Mouse (Mus musculus): ENCODE measurements around the gene Rspo4. TPM values are rescaled to one million over a fixed set of nuclear protein-coding genes. Genes with fewer than 3 reads are reported as not detected.

Rspo4 gene
- polyA plus RNA-seq, 1 experiment from 2014 or later: 0.55 TPM

DNA sequence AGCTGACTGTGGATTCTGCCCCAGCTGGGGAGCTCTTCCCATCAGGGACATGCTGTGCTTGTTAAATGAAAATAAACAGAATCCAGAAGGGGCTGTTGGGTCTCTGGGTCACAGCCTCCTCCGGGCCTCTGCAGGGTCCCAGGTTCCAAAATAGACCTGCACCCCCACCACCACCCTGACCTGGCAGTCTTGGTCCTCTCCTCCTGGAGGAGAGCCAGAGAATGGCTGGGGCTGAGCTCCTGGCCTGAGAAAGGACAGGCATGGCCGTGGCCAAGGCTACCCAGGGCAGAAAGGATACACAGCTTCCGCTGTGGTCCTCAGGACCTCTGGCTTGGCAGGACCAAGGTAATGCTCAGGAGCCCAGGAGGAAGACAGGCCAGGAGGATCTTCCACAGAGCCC is 61.9 kb downstream of the Rspo4 start:
- no peak overlapping the region for H3K27ac ChIP-seq (ENCODE audit: low read depth, low read length)
- no peak overlapping the region for H3K4me2 ChIP-seq (ENCODE audit: low read length)
- no peak overlapping the region for H3K4me3 ChIP-seq (ENCODE audit: low read length)
- no peaks in the 10 kb centered on the region for H3K36me3 ChIP-seq (ENCODE audit: control insufficient read depth, insufficient read depth, low read length)
- H3K4me1 ChIP-seq (ENCODE audit: control insufficient read depth, insufficient read depth, low read depth, low read length): no peaks in the 10 kb centered on the region
- 71% methylated on average over 3 of the region's 3 CpGs for WGBS
- no peak overlapping the region for H3K9ac ChIP-seq (ENCODE audit: low read depth, low read length)
- H3K27me3 ChIP-seq (replicated peaks; ENCODE audit: control insufficient read depth, insufficient read depth, low read length): no peaks in the 10 kb centered on the region
- no peaks in the 10 kb centered on the region for H3K9me3 ChIP-seq (ENCODE audit: control insufficient read depth, low read length)
- no peak for ATAC-seq

DNA sequence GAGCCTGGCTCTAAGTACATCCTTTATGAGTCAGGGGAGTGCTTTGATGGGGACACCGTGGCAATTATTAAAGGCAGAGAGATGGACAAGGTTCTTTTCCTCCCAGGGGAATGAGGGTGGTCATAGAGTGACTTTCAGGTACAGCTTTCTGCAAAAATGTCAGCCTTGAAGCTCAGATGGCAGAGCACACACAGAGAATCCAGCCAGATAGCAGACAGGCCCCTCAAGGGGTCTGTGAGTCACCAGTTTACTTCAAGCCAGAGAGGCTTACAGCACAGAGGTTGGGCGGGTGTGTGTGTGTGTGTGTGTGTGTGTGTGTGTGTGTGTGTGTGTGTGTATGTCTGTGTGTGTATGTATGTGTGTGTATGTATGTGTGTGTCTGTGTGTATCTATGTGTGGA is 64.3 kb downstream of the Rspo4 start:
- Histone ChIP-seq H3K36me3 (ENCODE audit: control insufficient read depth, insufficient read depth, low read length) (no peaks in the 10 kb centered on the region), H3K4me3 (ENCODE audit: low read length) (no peak overlapping the region), H3K27ac (ENCODE audit: low read depth, low read length) (no peak overlapping the region), H3K4me1 (ENCODE audit: control insufficient read depth, insufficient read depth, low read depth, low read length) (0 out of 2 replicates have a peak, but pooled peaks cover 2% of the 10 kb centered on the region), H3K9ac (ENCODE audit: low read depth, low read length) (no peak overlapping the region), H3K27me3 (replicated peaks; ENCODE audit: control insufficient read depth, insufficient read depth, low read length) (no peaks in the 10 kb centered on the region), H3K4me2 (ENCODE audit: low read length) (no peak overlapping the region), H3K9me3 (ENCODE audit: control insufficient read depth, low read length) (no peaks in the 10 kb centered on the region)
- WGBS: 80% methylated on average over 2 of the region's 2 CpGs
- ATAC-seq: no peak

DNA sequence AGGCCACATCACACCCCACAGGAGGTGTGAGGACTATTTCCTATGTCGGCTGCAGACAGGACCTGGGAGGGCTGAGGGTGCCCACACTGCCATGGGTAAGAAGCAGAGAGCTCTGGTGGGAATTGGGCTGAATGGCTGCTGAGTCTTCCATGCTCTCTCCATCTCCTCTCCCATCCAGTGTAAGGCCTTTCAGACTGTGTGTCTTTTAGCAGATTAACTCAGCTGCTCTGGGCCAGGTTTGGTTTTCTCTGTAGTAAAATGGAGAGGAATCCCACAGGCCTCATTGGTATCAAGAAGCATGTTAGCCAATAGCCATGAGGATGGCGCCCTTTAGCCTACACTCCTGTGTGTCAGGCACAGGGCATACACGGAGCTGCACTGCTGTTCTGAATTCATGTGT is 66.7 kb downstream of the Rspo4 start:
- Histone ChIP-seq H3K4me1 (ENCODE audit: control insufficient read depth, insufficient read depth, low read depth, low read length) (0 out of 2 replicates have a peak, but pooled peaks cover 2% of the 10 kb centered on the region), H3K9ac (ENCODE audit: low read depth, low read length) (no peak overlapping the region), H3K27ac (ENCODE audit: low read depth, low read length) (no peak overlapping the region), H3K9me3 (ENCODE audit: control insufficient read depth, low read length) (no peaks in the 10 kb centered on the region), H3K4me2 (ENCODE audit: low read length) (no peak overlapping the region), H3K36me3 (ENCODE audit: control insufficient read depth, insufficient read depth, low read length) (no peaks in the 10 kb centered on the region), H3K27me3 (replicated peaks; ENCODE audit: control insufficient read depth, insufficient read depth, low read length) (no peaks in the 10 kb centered on the region), H3K4me3 (ENCODE audit: low read length) (no peak overlapping the region)
- 77% methylated on average over 3 of the region's 3 CpGs for WGBS
- no peak for ATAC-seq

DNA sequence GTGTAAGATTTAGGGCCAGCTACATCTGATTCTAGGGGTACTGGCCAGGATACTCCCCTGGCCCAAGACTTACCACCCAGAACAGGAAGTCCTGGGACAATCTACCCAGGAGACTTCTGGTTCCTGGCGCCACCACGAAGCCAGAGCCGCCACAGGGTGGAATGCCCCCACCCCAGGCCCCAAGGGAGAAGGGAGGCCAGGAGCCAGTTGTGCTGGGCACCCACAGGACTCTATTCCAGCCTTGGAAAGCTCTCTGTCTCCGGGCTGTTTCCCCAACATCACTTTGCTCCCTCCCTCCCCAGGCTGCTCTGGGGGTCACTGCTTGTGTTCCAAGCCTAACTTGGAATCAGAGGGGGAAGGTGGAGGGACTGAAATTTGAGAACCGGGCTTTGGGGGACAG is 67.8 kb downstream of the Rspo4 start:
- Histone ChIP-seq H3K27ac (ENCODE audit: low read depth, low read length) (no peak overlapping the region), H3K4me2 (ENCODE audit: low read length) (no peak overlapping the region), H3K4me1 (ENCODE audit: control insufficient read depth, insufficient read depth, low read depth, low read length) (0 out of 2 replicates have a peak, but pooled peaks cover 2% of the 10 kb centered on the region), H3K9ac (ENCODE audit: low read depth, low read length) (no peak overlapping the region), H3K4me3 (ENCODE audit: low read length) (no peak overlapping the region), H3K27me3 (replicated peaks; ENCODE audit: control insufficient read depth, insufficient read depth, low read length) (no peaks in the 10 kb centered on the region), H3K9me3 (ENCODE audit: control insufficient read depth, low read length) (no peaks in the 10 kb centered on the region), H3K36me3 (ENCODE audit: control insufficient read depth, insufficient read depth, low read length) (no peaks in the 10 kb centered on the region)
- ATAC-seq: no peak
- 46% methylated on average over 5 of the region's 5 CpGs for WGBS

DNA sequence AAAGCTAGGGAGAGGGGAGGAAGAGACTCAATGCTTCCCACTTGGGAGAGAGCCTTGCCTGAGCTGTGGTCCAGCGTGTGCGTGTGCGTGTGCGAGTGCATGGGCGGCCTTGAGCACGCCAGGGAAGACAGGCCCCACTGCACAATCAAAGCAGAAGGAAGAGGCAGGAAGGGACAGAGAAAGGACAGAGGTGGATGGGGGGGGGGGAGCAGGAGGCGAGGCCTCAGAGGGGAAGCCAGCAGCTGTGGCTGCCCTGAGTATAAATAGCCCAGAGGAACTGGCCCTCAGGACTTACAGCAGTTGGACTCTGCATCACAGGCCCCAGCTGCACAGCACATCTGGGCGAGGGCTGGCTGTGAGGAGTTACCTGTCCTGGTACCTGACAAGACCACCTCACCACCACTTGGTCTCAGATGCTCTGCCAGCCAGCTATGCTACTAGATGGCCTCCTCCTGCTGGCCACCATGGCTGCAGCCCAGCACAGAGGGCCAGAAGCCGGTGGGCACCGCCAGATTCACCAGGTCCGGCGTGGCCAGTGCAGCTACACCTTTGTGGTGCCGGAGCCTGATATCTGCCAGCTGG is 68.3 kb downstream of the Rspo4 start, which contains the start of gene Angpt4:
Angpt4 (plus strand) TSS at position 292 of the 582 bp plus-strand sequence.
- 62% methylated on average over 12 of the region's 13 CpGs for WGBS

DNA sequence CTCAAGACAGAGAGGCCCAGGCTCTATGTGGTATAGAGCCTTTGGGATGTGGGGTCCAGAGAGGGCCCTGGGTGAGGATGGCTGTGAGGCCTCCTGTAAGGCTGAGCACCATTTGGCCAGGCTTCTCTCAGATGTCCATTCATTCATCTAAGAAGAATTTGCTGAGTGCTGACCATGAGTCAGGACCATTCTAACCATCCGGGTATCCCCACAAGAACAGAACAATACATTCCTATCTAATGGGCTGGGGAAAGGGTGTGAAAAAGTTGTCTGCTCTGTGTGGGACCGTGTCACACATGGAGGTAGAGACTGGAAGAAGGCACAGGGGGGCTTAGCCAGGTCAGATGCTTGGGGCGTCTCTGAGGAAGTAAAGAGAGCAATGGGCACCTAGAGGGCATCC is 69.0 kb downstream of the Rspo4 start:
- H3K36me3 ChIP-seq (ENCODE audit: control insufficient read depth, insufficient read depth, low read length): no peaks in the 10 kb centered on the region
- H3K27me3 ChIP-seq (replicated peaks; ENCODE audit: control insufficient read depth, insufficient read depth, low read length): no peaks in the 10 kb centered on the region
- no peak overlapping the region for H3K9ac ChIP-seq (ENCODE audit: low read depth, low read length)
- no peak overlapping the region for H3K4me3 ChIP-seq (ENCODE audit: low read length)
- 80% methylated on average over 3 of the region's 3 CpGs for WGBS
- no peaks in the 10 kb centered on the region for H3K9me3 ChIP-seq (ENCODE audit: control insufficient read depth, low read length)
- ATAC-seq: no peak
- no peak overlapping the region for H3K4me2 ChIP-seq (ENCODE audit: low read length)
- H3K27ac ChIP-seq (ENCODE audit: low read depth, low read length): no peak overlapping the region
- peaks cover 8% of the 10 kb centered on the region for H3K4me1 ChIP-seq (ENCODE audit: control insufficient read depth, insufficient read depth, low read depth, low read length)

More for the DNA sequence above, 68.3 kb downstream of the Rspo4 start, which contains the start of gene Angpt4:
- H3K27me3 ChIP-seq (replicated peaks; ENCODE audit: control insufficient read depth, insufficient read depth, low read length): no peaks in the 10 kb centered on the region
- H3K4me2 ChIP-seq (ENCODE audit: low read length): no peak within 1 kb of the TSS
- H3K4me1 ChIP-seq (ENCODE audit: control insufficient read depth, insufficient read depth, low read depth, low read length): peaks cover 4% of the 10 kb centered on the region
- H3K4me3 ChIP-seq (ENCODE audit: low read length): no peak within 1 kb of the TSS
- H3K9ac ChIP-seq (ENCODE audit: low read depth, low read length): no peak within 1 kb of the TSS
- no peak within 1 kb of the TSS for H3K27ac ChIP-seq (ENCODE audit: low read depth, low read length)
- no peak for ATAC-seq
- H3K36me3 ChIP-seq (ENCODE audit: control insufficient read depth, insufficient read depth, low read length): no peaks in the 10 kb centered on the region
- no peaks in the 10 kb centered on the region for H3K9me3 ChIP-seq (ENCODE audit: control insufficient read depth, low read length)

DNA sequence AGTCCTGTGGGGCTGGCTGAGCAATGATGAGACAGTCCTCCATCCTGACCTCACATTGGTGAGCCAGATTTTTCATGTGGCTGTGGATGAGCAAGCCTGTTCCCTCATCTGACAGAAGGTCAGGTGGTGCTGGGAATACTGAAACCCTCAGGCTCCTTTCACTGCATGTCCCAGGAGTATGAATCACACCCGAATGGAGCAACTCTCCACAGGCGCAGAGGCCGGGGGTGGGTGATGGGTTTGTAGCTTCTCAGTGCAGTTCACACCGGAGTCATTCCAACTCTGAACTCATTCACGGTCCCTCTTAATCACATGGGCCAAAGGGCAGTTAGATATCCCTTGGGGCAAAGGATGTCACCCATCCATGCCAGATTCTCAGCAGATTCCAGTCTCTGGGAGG is 71.4 kb downstream of the Rspo4 start:
- no peaks in the 10 kb centered on the region for H3K27me3 ChIP-seq (replicated peaks; ENCODE audit: control insufficient read depth, insufficient read depth, low read length)
- 90% methylated on average over 5 of the region's 5 CpGs for WGBS
- H3K9me3 ChIP-seq (ENCODE audit: control insufficient read depth, low read length): no peaks in the 10 kb centered on the region

DNA sequence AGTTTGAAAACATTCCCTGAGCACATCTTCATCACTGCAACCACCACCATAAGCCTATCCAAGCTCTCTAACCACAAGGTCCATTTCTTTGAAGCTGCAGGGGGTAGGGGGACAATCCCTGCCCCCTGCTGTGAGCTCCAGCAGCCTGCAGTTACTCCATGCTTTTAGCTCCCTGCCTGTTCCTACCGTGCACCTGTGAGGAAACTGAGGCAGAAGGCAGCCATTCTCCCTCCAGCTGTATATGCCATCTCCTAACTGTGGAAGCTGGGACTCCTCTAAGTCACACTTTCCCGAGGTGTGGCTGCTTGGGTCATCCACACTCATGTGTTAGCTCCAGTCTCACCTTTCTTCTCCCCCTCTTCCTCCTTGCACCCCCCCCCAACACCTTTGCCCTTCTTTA is 72.4 kb downstream of the Rspo4 start:
- Histone ChIP-seq H3K4me1 (ENCODE audit: control insufficient read depth, insufficient read depth, low read depth, low read length) (peaks cover 8% of the 10 kb centered on the region), H3K9me3 (ENCODE audit: control insufficient read depth, low read length) (no peaks in the 10 kb centered on the region), H3K36me3 (ENCODE audit: control insufficient read depth, insufficient read depth, low read length) (no peaks in the 10 kb centered on the region), H3K27me3 (replicated peaks; ENCODE audit: control insufficient read depth, insufficient read depth, low read length) (no peaks in the 10 kb centered on the region), H3K9ac (ENCODE audit: low read depth, low read length) (no peak overlapping the region), H3K27ac (ENCODE audit: low read depth, low read length) (no peak overlapping the region), H3K4me3 (ENCODE audit: low read length) (no peak overlapping the region), H3K4me2 (ENCODE audit: low read length) (no peak overlapping the region)
- ATAC-seq: no peak
- WGBS: 32% methylated on average over 2 of the region's 2 CpGs

More for the DNA sequence above, 71.4 kb downstream of the Rspo4 start:
- H3K9ac ChIP-seq (ENCODE audit: low read depth, low read length): no peak overlapping the region
- no peak for ATAC-seq
- no peaks in the 10 kb centered on the region for H3K36me3 ChIP-seq (ENCODE audit: control insufficient read depth, insufficient read depth, low read length)
- no peak overlapping the region for H3K4me2 ChIP-seq (ENCODE audit: low read length)
- H3K27ac ChIP-seq (ENCODE audit: low read depth, low read length): no peak overlapping the region
- no peak overlapping the region for H3K4me3 ChIP-seq (ENCODE audit: low read length)
- H3K4me1 ChIP-seq (ENCODE audit: control insufficient read depth, insufficient read depth, low read depth, low read length): peaks cover 8% of the 10 kb centered on the region

DNA sequence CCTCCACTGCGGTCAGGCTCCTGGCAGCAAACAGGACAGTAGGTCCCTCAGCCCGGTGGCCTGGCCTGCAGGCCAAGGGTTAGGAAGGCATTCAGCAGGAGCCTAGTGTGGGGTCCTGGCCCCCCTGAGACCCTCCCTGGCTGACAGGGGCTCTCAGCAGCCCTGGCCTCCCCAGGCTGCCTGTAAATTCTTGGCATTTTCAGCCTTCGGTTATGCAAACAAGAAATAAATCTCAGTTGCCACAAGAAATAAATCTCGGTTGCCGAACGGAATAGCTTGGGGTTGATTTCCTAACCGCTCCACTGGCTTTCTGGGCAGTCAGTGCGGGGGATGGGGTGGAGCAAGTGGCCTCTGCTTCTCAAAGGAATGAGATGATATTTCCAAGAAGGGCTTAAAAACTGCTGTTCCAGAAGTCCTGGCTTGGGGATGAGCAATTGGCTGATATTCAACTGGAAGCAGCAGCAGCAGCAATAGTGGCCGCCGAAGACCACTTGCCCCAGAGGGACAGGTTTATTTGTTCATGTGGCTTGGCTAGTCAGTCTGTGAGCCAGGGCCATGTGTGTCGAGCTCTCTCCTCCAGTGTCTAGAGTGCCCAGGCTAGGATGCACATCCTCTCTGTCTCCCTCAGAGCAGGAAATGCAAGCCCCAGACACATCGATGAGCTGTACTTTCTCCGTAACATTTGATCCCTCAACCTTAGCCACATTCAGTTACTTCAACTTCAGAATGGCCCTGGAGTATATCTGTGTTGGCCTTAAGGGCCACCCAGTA is 73.5 kb downstream of the Rspo4 start:
- Histone ChIP-seq H3K27ac (ENCODE audit: low read depth, low read length) (no peak overlapping the region), H3K4me3 (ENCODE audit: low read length) (no peak overlapping the region), H3K4me2 (ENCODE audit: low read length) (no peak overlapping the region), H3K4me1 (ENCODE audit: control insufficient read depth, insufficient read depth, low read depth, low read length) (peaks cover 6% of the 10 kb centered on the region), H3K36me3 (ENCODE audit: control insufficient read depth, insufficient read depth, low read length) (no peaks in the 10 kb centered on the region), H3K9me3 (ENCODE audit: control insufficient read depth, low read length) (no peaks in the 10 kb centered on the region), H3K27me3 (replicated peaks; ENCODE audit: control insufficient read depth, insufficient read depth, low read length) (no peaks in the 10 kb centered on the region), H3K9ac (ENCODE audit: low read depth, low read length) (no peak overlapping the region)
- 55% methylated on average over 13 of the region's 13 CpGs for WGBS
- ATAC-seq: no peak
